ENCODE assay signal across 22 mouse cellular contexts in the genomic region with DNA sequence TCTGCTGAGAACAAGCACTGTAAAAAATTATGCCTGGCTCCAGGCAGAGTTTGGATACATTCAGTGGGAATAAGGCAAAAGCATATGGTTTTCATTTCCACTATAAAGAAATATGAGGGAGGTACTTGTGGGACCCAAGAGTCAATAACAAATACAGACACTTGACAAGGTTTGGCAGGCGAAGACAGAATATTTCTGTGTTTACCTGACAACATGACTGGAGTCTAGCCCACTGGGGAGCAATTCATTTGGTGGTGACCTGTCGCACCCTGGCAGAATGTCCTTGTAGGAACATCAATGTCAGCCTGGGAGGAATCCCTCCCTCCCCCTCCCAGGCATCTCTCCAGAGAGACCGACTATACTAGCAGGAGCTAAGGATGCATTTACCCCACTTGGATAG.
A peak's percentile ranks its signal among the peaks of the same experiment; 100 is the strongest.
DNase-seq lines count a peak whose midpoint lies in the region; ATAC-seq lines count a peak whose summit lies in the region.
"Had no signal": no experiment of that assay in that cellular context is flagged by ENCODE, and none has a peak within 500 bp of the region (broad histone marks: within the 10 kb centered on the region; RNA-seq: fewer than 3 reads in every experiment).

No protein-coding gene starts in this region.

- H3K4me3 ChIP-seq in forebrain, embryonic 14.5 days (ENCODE audit: low read depth, low read length): no peak overlapping the region
- H3K4me3 ChIP-seq in forebrain, embryonic 16.5 days (replicated peaks; ENCODE audit: low read length): no peak overlapping the region
- H3K4me3 ChIP-seq in limb, embryonic 11.5 days (ENCODE audit: low read depth, low read length): no peak overlapping the region
- H3K4me3 ChIP-seq in limb, embryonic 10.5 days: no peak overlapping the region
- no peak overlapping the region for H3K4me3 ChIP-seq in embryonic facial prominence, embryonic 11.5 days (ENCODE audit: low read depth, low read length)
- no peak overlapping the region for H3K4me3 ChIP-seq in limb, embryonic 13.5 days
- H3K4me3 ChIP-seq: gastrocnemius, adult 2 months; heart, embryonic 10.5 days; layer of hippocampus, adult 2 months; liver, embryonic 15.5 days; midbrain, embryonic 12.5 days had no signal

- no peaks in the 10 kb centered on the region for H3K36me3 ChIP-seq in forebrain, embryonic 14.5 days (ENCODE audit: control insufficient read depth, insufficient read depth, low read length)
- no peaks in the 10 kb centered on the region for H3K36me3 ChIP-seq in forebrain, embryonic 16.5 days (ENCODE audit: control insufficient read depth, insufficient read depth)
- no peaks in the 10 kb centered on the region for H3K36me3 ChIP-seq in limb, embryonic 11.5 days (ENCODE audit: control insufficient read depth, insufficient read depth, low read length)
- no peaks in the 10 kb centered on the region for H3K36me3 ChIP-seq in limb, embryonic 10.5 days
- H3K36me3 ChIP-seq in embryonic facial prominence, embryonic 11.5 days (replicated peaks; ENCODE audit: control insufficient read depth, insufficient read depth, low read depth, low read length): no peaks in the 10 kb centered on the region
- H3K36me3 ChIP-seq in limb, embryonic 13.5 days: no peaks in the 10 kb centered on the region
- H3K36me3 ChIP-seq: heart, embryonic 10.5 days; liver, embryonic 15.5 days; midbrain, embryonic 12.5 days had no signal

- no peak overlapping the region for H3K4me2 ChIP-seq in forebrain, embryonic 14.5 days (ENCODE audit: low read length)
- no peak overlapping the region for H3K4me2 ChIP-seq in forebrain, embryonic 16.5 days (ENCODE audit: low read length)
- no peak overlapping the region for H3K4me2 ChIP-seq in limb, embryonic 11.5 days (ENCODE audit: low read depth, severe bottlenecking)
- H3K4me2 ChIP-seq in embryonic facial prominence, embryonic 11.5 days (ENCODE audit: low read depth, low read length): no peak overlapping the region
- H3K4me2 ChIP-seq in limb, embryonic 13.5 days (replicated peaks): peak overlapping the region; percentile 14; the same call in 1 of the 2 replicates
- H3K4me2 ChIP-seq: liver, embryonic 15.5 days; midbrain, embryonic 12.5 days had no signal

- no peaks in the 10 kb centered on the region for H3K27me3 ChIP-seq in forebrain, embryonic 14.5 days (replicated peaks; ENCODE audit: control insufficient read depth, insufficient read depth, low read length)
- peaks cover 14% of the 10 kb centered on the region for H3K27me3 ChIP-seq in forebrain, embryonic 16.5 days (replicated peaks; ENCODE audit: control insufficient read depth, insufficient read depth, low read length)
- H3K27me3 ChIP-seq in limb, embryonic 11.5 days (ENCODE audit: control insufficient read depth, insufficient read depth, low read length): no peaks in the 10 kb centered on the region
- 0 out of 2 replicates have a peak, but pooled peaks cover 4% of the 10 kb centered on the region for H3K27me3 ChIP-seq in limb, embryonic 10.5 days (ENCODE audit: low read depth, poor library complexity, severe bottlenecking)
- H3K27me3 ChIP-seq in embryonic facial prominence, embryonic 11.5 days (ENCODE audit: control insufficient read depth, insufficient read depth, low read length): no peaks in the 10 kb centered on the region
- peaks cover 11% of the 10 kb centered on the region for H3K27me3 ChIP-seq in limb, embryonic 13.5 days
- H3K27me3 ChIP-seq: liver, embryonic 15.5 days had no signal

- H3K4me1 ChIP-seq in forebrain, embryonic 14.5 days (ENCODE audit: control insufficient read depth, insufficient read depth, low read length): peaks cover 7% of the 10 kb centered on the region
- peaks cover 17% of the 10 kb centered on the region for H3K4me1 ChIP-seq in forebrain, embryonic 16.5 days (replicated peaks; ENCODE audit: control insufficient read depth, insufficient read depth, low read length)
- 0 out of 2 replicates have a peak, but pooled peaks cover 3% of the 10 kb centered on the region for H3K4me1 ChIP-seq in limb, embryonic 11.5 days (ENCODE audit: control insufficient read depth, insufficient read depth, low read length)
- H3K4me1 ChIP-seq in limb, embryonic 10.5 days: peaks cover 20% of the 10 kb centered on the region
- H3K4me1 ChIP-seq in embryonic facial prominence, embryonic 11.5 days (ENCODE audit: control insufficient read depth, insufficient read depth, low read length): no peaks in the 10 kb centered on the region
- peaks cover 4% of the 10 kb centered on the region for H3K4me1 ChIP-seq in limb, embryonic 13.5 days
- H3K4me1 ChIP-seq: heart, embryonic 10.5 days had no signal

- DNase-seq in forebrain, embryonic 14.5 days (ENCODE audit: low spot score): peak; percentile 60
- peak; percentile 41 for DNase-seq in limb, embryonic 11.5 days (ENCODE audit: low spot score)
- no peak for DNase-seq in limb, embryonic 10.5 days (ENCODE audit: low spot score)
- DNase-seq in embryonic facial prominence, embryonic 11.5 days (ENCODE audit: low spot score): peak; percentile 63
- DNase-seq in c-Kit-positive CD71-positive TER-119-positive erythroid progenitor cells, embryonic 14.5 days (ENCODE audit: low spot score): no peak
- DNase-seq: adrenal gland, postnatal 25 days; cerebellum, adult 11-12 months; cerebellum, postnatal 14 days; gastrocnemius, adult 2 months; liver; right cerebral cortex, postnatal 14 days had no signal

- H3K9ac ChIP-seq in forebrain, embryonic 14.5 days (ENCODE audit: low read length): no peak overlapping the region
- no peak overlapping the region for H3K9ac ChIP-seq in forebrain, embryonic 16.5 days (replicated peaks; ENCODE audit: low read depth, low read length)
- no peak overlapping the region for H3K9ac ChIP-seq in limb, embryonic 11.5 days (ENCODE audit: low read length)
- H3K9ac ChIP-seq in embryonic facial prominence, embryonic 11.5 days (replicated peaks; ENCODE audit: low read length): no peak overlapping the region
- no peak overlapping the region for H3K9ac ChIP-seq in limb, embryonic 13.5 days
- H3K9ac ChIP-seq: liver, embryonic 15.5 days; midbrain, embryonic 12.5 days had no signal

- no peaks in the 10 kb centered on the region for H3K9me3 ChIP-seq in forebrain, embryonic 14.5 days (replicated peaks; ENCODE audit: control insufficient read depth, low read length)
- no peaks in the 10 kb centered on the region for H3K9me3 ChIP-seq in forebrain, embryonic 16.5 days (ENCODE audit: control insufficient read depth, low read length)
- H3K9me3 ChIP-seq in limb, embryonic 11.5 days (ENCODE audit: control insufficient read depth, low read length): no peaks in the 10 kb centered on the region
- H3K9me3 ChIP-seq in limb, embryonic 10.5 days (replicated peaks): no peaks in the 10 kb centered on the region
- no peaks in the 10 kb centered on the region for H3K9me3 ChIP-seq in embryonic facial prominence, embryonic 11.5 days (replicated peaks; ENCODE audit: control insufficient read depth, low read length)
- H3K9me3 ChIP-seq in limb, embryonic 13.5 days: no peaks in the 10 kb centered on the region
- H3K9me3 ChIP-seq: heart, embryonic 10.5 days; liver, embryonic 15.5 days; midbrain, embryonic 12.5 days had no signal

- no peak overlapping the region for H3K27ac ChIP-seq in forebrain, embryonic 14.5 days (ENCODE audit: low read depth, low read length)
- no peak overlapping the region for H3K27ac ChIP-seq in forebrain, embryonic 16.5 days (ENCODE audit: low read length)
- H3K27ac ChIP-seq in limb, embryonic 11.5 days (replicated peaks; ENCODE audit: low read depth, low read length): no peak overlapping the region
- H3K27ac ChIP-seq in limb, embryonic 10.5 days: no peak overlapping the region
- H3K27ac ChIP-seq in embryonic facial prominence, embryonic 11.5 days (replicated peaks; ENCODE audit: low read depth, low read length): no peak overlapping the region
- 0 out of 2 replicates have a peak overlapping the region, but pooled peaks have one; percentile 12 for H3K27ac ChIP-seq in limb, embryonic 13.5 days
- H3K27ac ChIP-seq: gastrocnemius, adult 2 months; heart, embryonic 10.5 days; hindbrain, postnatal 0 days; layer of hippocampus, adult 2 months; liver, embryonic 15.5 days; midbrain, embryonic 12.5 days; stomach, postnatal 0 days had no signal

- no peak for ATAC-seq in forebrain, embryonic 14.5 days
- no peak for ATAC-seq in forebrain, embryonic 16.5 days
- no peak for ATAC-seq in limb, embryonic 11.5 days (ENCODE audit: insufficient number of reproducible peaks, low FRiP score, low TSS enrichment, low read depth)
- ATAC-seq in embryonic facial prominence, embryonic 11.5 days (replicated peaks; ENCODE audit: insufficient number of reproducible peaks, low FRiP score, low TSS enrichment, low read depth): 0 out of 2 replicates have a peak, but pooled peaks have one; percentile 29
- peak; percentile 78; the same call in 1 of the 2 replicates for ATAC-seq in limb, embryonic 13.5 days (ENCODE audit: low FRiP score, low read depth)
- ATAC-seq in monocyte, adult 5-6 weeks (replicated peaks; ENCODE audit: insufficient number of reproducible peaks, low FRiP score, low TSS enrichment, poor library complexity, severe bottlenecking): no peak
- ATAC-seq: hindbrain, postnatal 0 days; intestine, postnatal 0 days; lung, postnatal 0 days had no signal

- 71% methylated on average over 3 of the region's 3 CpGs for WGBS in forebrain, embryonic 14.5 days
- 65% methylated on average over 3 of the region's 3 CpGs for WGBS in forebrain, embryonic 16.5 days
- 55% methylated on average over 3 of the region's 3 CpGs for WGBS in limb, embryonic 11.5 days
- 72% methylated on average over 3 of the region's 3 CpGs for WGBS in limb, embryonic 10.5 days
- 46% methylated on average over 3 of the region's 3 CpGs for WGBS in embryonic facial prominence, embryonic 11.5 days
- 19% methylated on average over 3 of the region's 3 CpGs for WGBS in limb, embryonic 13.5 days

Comparison
In these comparisons a context has a peak if more than half of its experiments do, and no peak if none do; other contexts are left out.
1. ATAC-seq: peak in embryonic facial prominence, embryonic 11.5 days (single experiment) and limb, embryonic 13.5 days (single experiment); none in forebrain, embryonic 14.5 days (single experiment), forebrain, embryonic 16.5 days (single experiment), limb, embryonic 11.5 days (single experiment) and monocyte, adult 5-6 weeks (single experiment).
2. DNase-seq: peak in forebrain, embryonic 14.5 days (single experiment), limb, embryonic 11.5 days (single experiment) and embryonic facial prominence, embryonic 11.5 days (single experiment); none in limb, embryonic 10.5 days (single experiment) and c-Kit-positive CD71-positive TER-119-positive erythroid progenitor cells, embryonic 14.5 days (single experiment).